Mouse (Mus musculus) MN1 (cell line): ENCODE data around the gene Olfr922.

Experiments used
- DNase-seq: peaks from one replicate; pipeline ENCODE4 v3.0.0-alpha.2; 2016; ENCODE audit warnings: low spot score

Olfr922 gene

GRCm38 (mm10) chr9:38814314-38814713 lies at the start of gene Olfr922:
TSS of gene Olfr922 (plus strand) at chr9:38814614.
- no peak for DNase-seq

GRCm38 (mm10) chr9:38772768-38773167 lies 41.6 kb upstream of the Olfr922 start, which contains the start of gene Olfr921:
TSS of gene Olfr921 (plus strand) at chr9:38773068.
- DNase-seq: no peak

DNA sequence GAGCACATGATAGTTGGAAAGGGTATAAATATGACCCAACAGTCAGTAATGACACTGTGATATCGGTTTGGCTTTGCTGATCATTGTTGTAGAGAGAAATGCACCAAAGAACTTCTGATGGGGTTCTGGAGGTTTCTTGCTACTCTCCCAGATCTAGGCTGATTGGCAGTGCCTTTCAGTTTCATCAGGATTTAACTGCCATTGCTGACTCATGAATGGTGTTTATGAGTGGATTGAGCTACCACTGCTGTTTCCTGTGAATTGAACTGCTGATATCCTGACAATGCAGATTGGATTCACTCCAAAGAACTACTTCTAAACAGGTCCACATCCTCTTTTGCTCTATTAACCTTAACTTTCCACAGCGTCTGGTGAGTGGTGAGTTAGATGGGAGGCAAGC lies 21.7 kb upstream of the Olfr922 start:
- DNase-seq: no peak

DNA sequence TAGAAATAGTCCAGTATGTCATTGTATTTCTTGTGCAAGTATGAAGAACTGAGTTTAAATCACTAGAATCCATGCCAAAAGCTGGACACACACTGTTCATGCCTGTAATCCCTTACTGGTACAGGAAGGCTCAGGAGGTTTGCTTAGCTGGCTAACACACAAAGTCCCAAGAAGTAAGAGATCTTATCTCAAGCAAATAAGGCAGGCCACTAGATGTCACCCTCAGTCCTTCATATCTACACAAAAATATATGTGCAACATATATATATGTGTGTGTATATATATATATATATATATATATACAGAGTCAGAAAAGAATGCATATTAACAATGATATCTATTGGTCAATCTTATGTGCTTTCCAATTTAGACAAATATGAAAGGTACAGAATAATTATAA lies 8.7 kb upstream of the Olfr922 start:
- DNase-seq: no peak

DNA sequence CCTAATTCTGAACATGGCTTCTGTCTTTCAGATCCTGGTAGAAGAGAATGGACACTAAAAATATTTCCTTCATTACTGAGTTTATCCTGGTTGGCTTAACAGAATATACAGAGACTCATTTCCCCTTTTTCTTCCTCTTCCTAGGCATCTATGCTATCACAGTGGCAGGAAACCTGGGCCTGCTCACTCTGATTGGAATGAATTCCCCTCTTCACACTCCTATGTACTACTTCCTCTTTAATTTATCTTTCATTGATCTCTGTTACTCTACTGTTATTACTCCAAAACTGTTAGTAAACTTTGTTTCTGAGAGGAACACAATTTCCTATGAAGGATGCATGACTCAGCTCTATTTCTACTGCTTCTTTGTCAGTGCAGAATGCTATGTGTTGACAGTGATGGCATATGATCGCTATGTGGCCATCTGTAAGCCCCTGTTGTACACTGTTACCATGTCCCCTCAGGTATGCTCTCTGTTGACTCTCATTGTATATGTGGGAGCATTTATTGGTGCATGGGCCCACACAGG lies 1.1 kb downstream of the Olfr922 start:
- DNase-seq: no peak

DNA sequence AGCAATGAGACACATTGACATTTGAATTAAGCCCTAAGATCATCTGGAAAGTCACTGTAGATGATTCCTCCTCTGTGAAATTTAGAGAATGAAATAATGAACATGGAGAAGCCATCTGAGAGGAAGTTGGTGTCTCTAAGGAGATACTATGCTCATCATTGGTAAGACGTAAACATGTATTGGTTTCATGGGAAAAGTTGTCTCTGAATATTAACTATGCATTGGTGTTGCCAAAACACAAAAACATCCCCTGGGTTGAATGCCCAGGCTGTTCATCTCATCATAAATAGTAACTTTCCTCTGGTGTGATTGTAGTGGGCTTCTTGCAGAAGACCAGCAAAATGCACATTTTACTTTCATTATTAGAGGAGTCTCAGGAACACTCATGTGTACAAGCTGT lies 11.8 kb downstream of the Olfr922 start, which contains the start of gene Olfr923:
TSS of gene Olfr923 (plus strand) at position 301 of the 400 bp plus-strand sequence.
- no peak for DNase-seq

GRCm38 (mm10) chr9:38833027-38833426 lies 18.6 kb downstream of the Olfr922 start:
- no peak for DNase-seq

GRCm38 (mm10) chr9:38844149-38844548 lies 29.7 kb downstream of the Olfr922 start, which contains the start of gene Olfr924:
TSS of gene Olfr924 (plus strand) at chr9:38844449.
- no peak for DNase-seq

- no peak for DNase-seq
Observed at GRCm38 (mm10) chr9:38854760-38855159, 40.3 kb downstream of the Olfr922 start, which contains the start of gene Olfr26. TSS of gene Olfr26 (plus strand) at chr9:38855060.
